Mouse (Mus musculus): ENCODE measurements at regions not wholly inside any gene's neighbourhood (a gene's known extent, or its start where the extent isn't known, plus 50 kb on each side); places are given as distances from the start of the nearest gene placed in this dataset.
"Not testable (repeated sequence)": the region's sequence is repeated elsewhere in the genome, so short reads cannot be mapped to it uniquely, and the experiment has no call there.

DNA sequence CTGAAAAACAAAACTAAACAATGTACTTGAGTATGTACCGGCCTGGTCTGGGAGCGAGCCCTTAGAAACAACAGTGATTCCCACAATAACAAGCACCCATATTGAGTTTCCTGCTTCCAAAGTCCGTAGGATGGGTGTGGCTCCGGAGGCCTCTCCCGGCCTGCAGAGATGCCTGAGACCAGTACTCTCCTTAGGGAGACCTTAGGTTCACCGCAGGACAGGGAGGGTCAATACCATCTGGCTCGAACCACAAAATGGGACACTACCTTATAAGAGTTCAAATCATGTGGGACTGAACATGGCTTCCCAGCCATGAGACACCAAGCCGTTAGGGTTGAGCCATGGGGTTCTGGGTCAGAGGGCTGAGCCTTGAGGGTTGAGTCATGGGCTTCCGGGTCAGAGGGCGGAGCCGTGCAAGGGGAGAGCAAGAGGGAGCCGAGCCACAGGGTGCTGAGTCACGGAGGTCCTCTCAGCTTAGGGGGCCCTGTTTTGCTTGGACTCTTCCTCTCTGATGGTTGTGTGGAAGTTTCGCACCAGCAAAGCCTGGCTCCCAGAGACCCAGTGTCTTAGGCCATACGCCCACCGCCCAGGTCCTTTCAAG, 201.8 kb downstream of the Tcp10c start:
- not testable (repeated sequence) for H3K4me2 ChIP-seq; H3K4me1 ChIP-seq (ENCODE audit: control insufficient read depth, insufficient read depth, low read length); H3K27ac ChIP-seq (ENCODE audit: low read depth, low read length); ATAC-seq (ENCODE audit: low FRiP score); H3K9me3 ChIP-seq (ENCODE audit: control insufficient read depth, low read length); H3K36me3 ChIP-seq (ENCODE audit: control insufficient read depth, insufficient read depth, low read length); H3K4me3 ChIP-seq (ENCODE audit: low read depth, low read length); H3K9ac ChIP-seq (ENCODE audit: low read length); H3K27me3 ChIP-seq (ENCODE audit: control insufficient read depth, insufficient read depth, low read length)
- peak; percentile 64 for DNase-seq (ENCODE audit: low spot score, missing footprints)
- 82% methylated on average over 16 of the region's 16 CpGs for WGBS

DNA sequence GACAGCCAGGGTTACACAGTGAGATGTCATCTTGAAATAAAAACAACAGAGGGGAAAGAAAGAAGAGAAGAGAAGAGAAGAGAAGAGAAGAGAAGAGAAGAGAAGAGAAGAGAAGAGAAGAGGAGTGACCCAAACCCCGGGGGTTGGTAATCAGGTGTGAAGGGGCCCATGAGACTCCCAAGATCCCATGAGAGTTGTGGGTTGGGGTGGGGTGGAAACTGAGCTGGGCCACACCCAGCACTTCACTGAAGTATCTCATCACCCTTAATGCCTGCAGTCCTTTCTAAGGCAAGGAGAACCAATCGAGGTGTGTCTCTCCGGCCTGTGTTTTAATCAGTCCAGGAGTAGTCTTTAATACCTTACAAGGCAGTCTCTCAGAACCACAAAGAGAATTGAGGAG, 201.5 kb upstream of the Afdn start:
- no peak overlapping the region for H3K4me2 ChIP-seq
- no peak for ATAC-seq (ENCODE audit: low FRiP score)
- no peak overlapping the region for H3K9ac ChIP-seq (ENCODE audit: low read length)
- 88% methylated on average over 3 of the region's 3 CpGs for WGBS
- no peak for DNase-seq (ENCODE audit: low spot score, missing footprints)
- H3K27me3 ChIP-seq (ENCODE audit: control insufficient read depth, insufficient read depth, low read length), result no peaks in the 10 kb centered on the region
- no peaks in the 10 kb centered on the region for H3K4me1 ChIP-seq (ENCODE audit: control insufficient read depth, insufficient read depth, low read length)
- no peak overlapping the region for H3K27ac ChIP-seq (ENCODE audit: low read depth, low read length)
- no peaks in the 10 kb centered on the region for H3K36me3 ChIP-seq (ENCODE audit: control insufficient read depth, insufficient read depth, low read length)
- H3K4me3 ChIP-seq (ENCODE audit: low read depth, low read length), result no peak overlapping the region
- no peaks in the 10 kb centered on the region for H3K9me3 ChIP-seq (ENCODE audit: control insufficient read depth, low read length)

DNA sequence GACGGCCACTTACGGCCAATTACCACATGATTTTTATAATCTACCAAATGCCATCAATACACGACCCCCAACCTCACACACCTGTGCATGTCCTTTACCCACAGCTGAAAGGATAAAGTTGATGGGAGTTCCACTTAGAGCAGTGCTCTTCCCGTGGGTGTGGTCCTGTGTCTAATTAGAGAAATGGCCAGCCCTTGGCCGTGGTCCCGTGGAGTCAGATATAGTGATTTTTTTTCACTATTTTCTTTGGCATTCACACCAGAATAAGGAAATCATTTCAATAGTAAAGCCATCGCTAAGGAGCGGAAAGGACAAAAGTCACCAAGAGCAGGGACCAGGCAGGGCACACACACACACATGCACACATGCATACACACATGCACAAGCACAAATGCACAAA, 199.0 kb upstream of the Afdn start:
- H3K27ac ChIP-seq (ENCODE audit: low read depth, low read length), result no peak overlapping the region
- H3K9me3 ChIP-seq (ENCODE audit: control insufficient read depth, low read length), result no peaks in the 10 kb centered on the region
- no peak overlapping the region for H3K4me3 ChIP-seq (ENCODE audit: low read depth, low read length)
- H3K4me1 ChIP-seq (ENCODE audit: control insufficient read depth, insufficient read depth, low read length), result no peaks in the 10 kb centered on the region
- WGBS, result 86% methylated on average over 8 of the region's 8 CpGs
- ATAC-seq (ENCODE audit: low FRiP score) (no peak), DNase-seq (ENCODE audit: low spot score, missing footprints) (no peak)
- no peak overlapping the region for H3K9ac ChIP-seq (ENCODE audit: low read length)
- no peaks in the 10 kb centered on the region for H3K27me3 ChIP-seq (ENCODE audit: control insufficient read depth, insufficient read depth, low read length)
- H3K4me2 ChIP-seq, result no peak overlapping the region
- H3K36me3 ChIP-seq (ENCODE audit: control insufficient read depth, insufficient read depth, low read length), result no peaks in the 10 kb centered on the region

DNA sequence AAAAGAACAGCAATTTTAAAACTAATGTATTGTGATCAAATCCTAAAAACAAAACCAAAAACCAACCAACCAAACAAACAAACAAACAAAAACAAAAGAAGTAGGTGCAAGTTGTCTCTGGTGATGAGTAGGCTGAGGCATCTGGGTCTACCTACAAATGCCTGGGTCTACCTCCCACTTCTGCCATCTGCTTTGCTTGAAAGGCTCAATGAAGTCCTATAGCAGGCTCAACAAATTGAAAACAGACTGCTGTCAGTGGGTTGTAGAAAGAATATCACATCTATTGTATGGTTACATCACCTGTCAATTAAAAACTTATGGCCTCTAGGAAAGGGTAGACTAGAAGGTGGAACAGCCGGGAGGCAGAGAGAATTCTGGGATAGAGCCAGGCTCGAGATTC, 197.4 kb upstream of the Afdn start:
- 84% methylated on average over 2 of the region's 2 CpGs for WGBS

DNA sequence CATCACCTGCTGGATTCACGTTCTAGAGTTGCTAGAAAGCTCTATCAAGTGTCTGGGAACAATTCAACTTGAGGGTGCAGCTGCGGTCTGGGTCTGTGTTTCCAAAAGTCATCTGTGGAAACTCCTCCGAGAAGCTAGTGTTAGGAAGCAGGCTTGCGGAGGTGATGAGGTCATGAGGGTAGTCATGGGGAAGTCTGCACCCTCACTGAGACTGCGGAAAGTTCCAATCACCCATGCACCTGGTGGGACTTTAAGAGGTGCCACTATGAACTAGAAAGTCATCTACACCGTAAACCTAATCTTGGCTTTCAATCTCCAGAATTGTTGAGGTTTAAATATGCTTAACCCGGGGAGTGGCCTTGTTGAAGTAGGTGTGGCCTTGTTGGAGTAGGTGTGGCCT, 195.5 kb upstream of the Afdn start:
- no peak overlapping the region for H3K4me3 ChIP-seq (ENCODE audit: low read depth, low read length)
- no peak overlapping the region for H3K9ac ChIP-seq (ENCODE audit: low read length)
- WGBS, result 94% methylated on average over 7 of the region's 7 CpGs
- ATAC-seq (ENCODE audit: low FRiP score) (no peak), DNase-seq (ENCODE audit: low spot score, missing footprints) (no peak)
- H3K4me1 ChIP-seq (ENCODE audit: control insufficient read depth, insufficient read depth, low read length), result no peaks in the 10 kb centered on the region
- no peaks in the 10 kb centered on the region for H3K9me3 ChIP-seq (ENCODE audit: control insufficient read depth, low read length)
- no peak overlapping the region for H3K4me2 ChIP-seq
- no peak overlapping the region for H3K27ac ChIP-seq (ENCODE audit: low read depth, low read length)
- no peaks in the 10 kb centered on the region for H3K36me3 ChIP-seq (ENCODE audit: control insufficient read depth, insufficient read depth, low read length)
- no peaks in the 10 kb centered on the region for H3K27me3 ChIP-seq (ENCODE audit: control insufficient read depth, insufficient read depth, low read length)

More for the DNA sequence above, 197.4 kb upstream of the Afdn start:
- ATAC-seq (ENCODE audit: low FRiP score) (no peak), DNase-seq (ENCODE audit: low spot score, missing footprints) (no peak)
- Histone ChIP-seq H3K27me3 (ENCODE audit: control insufficient read depth, insufficient read depth, low read length) (no peaks in the 10 kb centered on the region), H3K36me3 (ENCODE audit: control insufficient read depth, insufficient read depth, low read length) (no peaks in the 10 kb centered on the region), H3K4me1 (ENCODE audit: control insufficient read depth, insufficient read depth, low read length) (no peaks in the 10 kb centered on the region), H3K27ac (ENCODE audit: low read depth, low read length) (no peak overlapping the region), H3K9me3 (ENCODE audit: control insufficient read depth, low read length) (no peaks in the 10 kb centered on the region), H3K9ac (ENCODE audit: low read length) (no peak overlapping the region), H3K4me3 (ENCODE audit: low read depth, low read length) (no peak overlapping the region), H3K4me2 (no peak overlapping the region)

DNA sequence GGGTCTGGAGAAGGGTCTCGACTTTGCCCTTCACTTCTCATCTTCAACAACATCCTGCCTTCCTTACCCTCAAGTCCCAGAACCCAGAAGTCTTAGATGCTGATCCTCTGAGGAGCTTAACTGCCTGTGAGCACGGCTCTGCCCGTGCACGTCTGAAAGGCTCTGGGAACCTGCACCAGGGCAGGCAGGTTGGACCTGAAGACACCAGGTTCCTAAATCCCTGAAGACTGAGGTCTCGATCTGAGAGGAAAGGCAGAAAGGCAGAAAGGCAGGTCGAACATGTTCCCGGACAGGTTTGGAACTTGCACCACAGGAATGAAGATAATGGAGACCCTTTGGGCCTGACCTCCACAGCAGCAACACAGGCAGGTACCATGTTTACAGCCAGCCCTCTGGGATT, 193.7 kb upstream of the Afdn start:
- Histone ChIP-seq H3K4me2 (no peak overlapping the region), H3K27ac (ENCODE audit: low read depth, low read length) (no peak overlapping the region), H3K27me3 (ENCODE audit: control insufficient read depth, insufficient read depth, low read length) (no peaks in the 10 kb centered on the region), H3K4me3 (ENCODE audit: low read depth, low read length) (no peak overlapping the region), H3K4me1 (ENCODE audit: control insufficient read depth, insufficient read depth, low read length) (no peaks in the 10 kb centered on the region), H3K9ac (ENCODE audit: low read length) (no peak overlapping the region), H3K9me3 (ENCODE audit: control insufficient read depth, low read length) (no peaks in the 10 kb centered on the region), H3K36me3 (ENCODE audit: control insufficient read depth, insufficient read depth, low read length) (no peaks in the 10 kb centered on the region)
- 83% methylated on average over 7 of the region's 7 CpGs for WGBS
- ATAC-seq (ENCODE audit: low FRiP score) (no peak), DNase-seq (ENCODE audit: low spot score, missing footprints) (no peak)

DNA sequence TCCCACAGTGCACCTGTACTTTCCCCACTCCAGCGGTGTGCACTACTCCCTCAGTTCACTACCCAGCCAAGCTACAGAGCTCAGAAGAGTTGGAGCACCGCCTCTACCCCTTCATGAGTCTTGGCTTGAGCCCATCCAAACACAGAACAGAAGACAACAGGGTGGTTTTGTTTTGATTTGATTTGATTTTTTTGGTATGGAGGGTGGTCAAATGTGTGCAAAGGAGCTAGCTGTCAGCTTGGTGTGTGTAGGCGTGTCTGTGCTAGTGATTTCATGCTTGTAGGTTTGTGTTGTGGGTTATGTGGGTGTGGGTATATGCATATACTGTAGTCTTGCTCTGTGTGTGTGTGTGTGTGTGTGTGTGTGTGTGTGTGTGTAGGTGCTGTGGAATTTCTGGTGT, 193.2 kb upstream of the Afdn start:
- 81% methylated on average over 3 of the region's 3 CpGs for WGBS
- no peaks in the 10 kb centered on the region for H3K9me3 ChIP-seq (ENCODE audit: control insufficient read depth, low read length)
- no peaks in the 10 kb centered on the region for H3K27me3 ChIP-seq (ENCODE audit: control insufficient read depth, insufficient read depth, low read length)
- no peak overlapping the region for H3K4me3 ChIP-seq (ENCODE audit: low read depth, low read length)
- no peak overlapping the region for H3K9ac ChIP-seq (ENCODE audit: low read length)
- no peak overlapping the region for H3K27ac ChIP-seq (ENCODE audit: low read depth, low read length)
- DNase-seq (ENCODE audit: low spot score, missing footprints), result no peak
- ATAC-seq (ENCODE audit: low FRiP score), result no peak
- H3K4me1 ChIP-seq (ENCODE audit: control insufficient read depth, insufficient read depth, low read length), result no peaks in the 10 kb centered on the region
- H3K36me3 ChIP-seq (ENCODE audit: control insufficient read depth, insufficient read depth, low read length), result no peaks in the 10 kb centered on the region
- H3K4me2 ChIP-seq, result no peak overlapping the region

DNA sequence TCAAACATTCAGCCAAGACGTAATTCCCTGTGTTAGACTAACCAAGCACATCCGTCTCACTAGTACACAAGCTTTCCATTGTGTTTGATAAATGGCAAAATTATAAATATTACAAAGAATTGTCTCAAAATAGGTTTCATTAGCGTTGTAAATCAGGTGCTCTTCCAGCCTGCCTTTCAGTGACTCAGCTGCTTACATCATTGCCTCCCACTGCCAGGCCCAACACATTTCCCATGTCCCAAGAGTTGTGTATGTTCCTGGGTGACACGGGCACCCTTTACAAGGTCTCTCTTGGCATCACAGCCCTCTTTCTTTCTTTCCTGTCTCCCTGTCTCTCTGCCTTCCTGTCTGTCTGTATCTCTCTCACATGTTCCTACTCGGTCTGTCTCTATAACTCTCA, 189.5 kb upstream of the Afdn start:
- Histone ChIP-seq H3K27me3 (ENCODE audit: control insufficient read depth, insufficient read depth, low read length) (no peaks in the 10 kb centered on the region), H3K27ac (ENCODE audit: low read depth, low read length) (no peak overlapping the region), H3K4me2 (no peak overlapping the region), H3K4me1 (ENCODE audit: control insufficient read depth, insufficient read depth, low read length) (no peaks in the 10 kb centered on the region), H3K9ac (ENCODE audit: low read length) (no peak overlapping the region), H3K9me3 (ENCODE audit: control insufficient read depth, low read length) (no peaks in the 10 kb centered on the region), H3K4me3 (ENCODE audit: low read depth, low read length) (no peak overlapping the region), H3K36me3 (ENCODE audit: control insufficient read depth, insufficient read depth, low read length) (no peaks in the 10 kb centered on the region)
- DNase-seq (ENCODE audit: low spot score, missing footprints), result no peak
- WGBS, result 92% methylated on average over 5 of the region's 5 CpGs
- no peak for ATAC-seq (ENCODE audit: low FRiP score)

DNA sequence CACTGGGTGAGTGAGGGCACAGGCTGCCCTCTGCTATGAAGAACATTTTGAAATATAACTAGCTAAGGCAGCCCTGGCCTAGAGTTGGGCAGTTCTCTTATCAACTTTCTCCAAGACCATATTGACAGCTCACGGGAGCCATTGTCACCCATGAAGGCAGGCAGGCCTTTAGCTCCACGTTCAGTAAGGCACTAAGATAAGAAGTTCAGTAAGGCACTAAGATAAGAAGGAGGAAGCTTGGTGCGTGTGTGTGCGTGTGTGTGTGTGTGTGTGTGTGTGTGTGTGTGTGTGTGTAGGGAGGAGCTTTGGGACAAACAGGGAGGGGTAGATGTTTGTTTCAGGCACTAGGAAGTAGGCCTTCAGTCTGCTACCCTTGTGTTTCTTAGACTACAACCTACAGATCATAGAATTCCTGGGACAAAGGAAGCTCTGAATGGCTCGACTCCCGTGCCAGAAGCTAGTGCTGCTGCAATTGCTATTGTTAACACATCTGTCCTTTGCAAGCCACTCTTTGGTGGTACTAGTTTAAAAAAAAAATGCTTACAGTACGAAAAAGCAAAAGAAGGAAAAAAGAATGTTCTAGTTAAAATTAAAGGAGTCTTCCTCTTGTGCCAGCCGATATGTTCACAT, 188.0 kb upstream of the Afdn start:
- H3K27ac ChIP-seq (ENCODE audit: low read depth, low read length), result no peak overlapping the region
- no peak overlapping the region for H3K9ac ChIP-seq (ENCODE audit: low read length)
- 68% methylated on average over 8 of the region's 8 CpGs for WGBS
- H3K36me3 ChIP-seq (ENCODE audit: control insufficient read depth, insufficient read depth, low read length), result no peaks in the 10 kb centered on the region
- DNase-seq (ENCODE audit: low spot score, missing footprints) (no peak), ATAC-seq (ENCODE audit: low FRiP score) (no peak)
- no peaks in the 10 kb centered on the region for H3K9me3 ChIP-seq (ENCODE audit: control insufficient read depth, low read length)
- H3K4me3 ChIP-seq (ENCODE audit: low read depth, low read length), result no peak overlapping the region
- no peaks in the 10 kb centered on the region for H3K4me1 ChIP-seq (ENCODE audit: control insufficient read depth, insufficient read depth, low read length)
- no peaks in the 10 kb centered on the region for H3K27me3 ChIP-seq (ENCODE audit: control insufficient read depth, insufficient read depth, low read length)
- no peak overlapping the region for H3K4me2 ChIP-seq
